Mouse (Mus musculus): ENCODE measurements at regions not wholly inside any gene's neighbourhood (a gene's known extent, or its start where the extent isn't known, plus 50 kb on each side); places are given as distances from the start of the nearest gene placed in this dataset.

DNA sequence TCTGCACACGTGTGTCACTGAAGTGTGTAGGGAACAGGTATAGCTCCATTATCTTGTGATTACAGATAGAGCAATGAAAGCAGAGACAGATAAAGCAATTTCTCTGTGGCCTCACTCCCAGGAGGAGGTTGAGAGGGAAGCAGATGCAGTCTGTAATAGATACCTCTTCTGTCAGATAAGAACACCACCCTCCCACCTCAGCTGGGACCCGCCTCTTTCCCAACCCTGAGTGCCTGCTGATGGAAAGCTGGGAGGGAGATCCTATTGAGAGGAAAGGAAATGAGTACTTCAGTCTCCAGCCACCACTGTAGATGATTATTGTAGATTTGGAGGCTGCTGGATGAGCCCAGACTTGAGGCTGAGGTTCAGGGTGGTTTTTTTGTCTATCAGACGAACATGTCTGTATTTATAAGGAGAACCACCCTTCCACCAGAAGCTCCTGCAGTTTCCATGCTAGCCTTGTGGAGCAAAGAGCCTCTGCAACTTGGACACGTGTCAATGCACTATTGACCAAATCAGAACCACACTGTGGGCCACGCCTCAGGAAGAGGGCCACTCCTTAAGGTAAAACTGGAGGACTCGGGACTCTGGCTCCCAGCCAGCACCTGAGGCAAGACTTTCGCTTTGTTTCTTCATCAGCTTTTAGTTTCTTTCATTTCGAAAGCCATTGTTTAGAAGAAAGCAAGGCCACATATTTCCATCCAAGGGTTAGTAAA lies 55.3 kb upstream of the Plekha5 start:
- no peak for DNase-seq

- DNase-seq = no peak
These were observed 56.6 kb upstream of the Plekha5 start for GRCm38 (mm10) chr6:140367303-140367702.

DNA sequence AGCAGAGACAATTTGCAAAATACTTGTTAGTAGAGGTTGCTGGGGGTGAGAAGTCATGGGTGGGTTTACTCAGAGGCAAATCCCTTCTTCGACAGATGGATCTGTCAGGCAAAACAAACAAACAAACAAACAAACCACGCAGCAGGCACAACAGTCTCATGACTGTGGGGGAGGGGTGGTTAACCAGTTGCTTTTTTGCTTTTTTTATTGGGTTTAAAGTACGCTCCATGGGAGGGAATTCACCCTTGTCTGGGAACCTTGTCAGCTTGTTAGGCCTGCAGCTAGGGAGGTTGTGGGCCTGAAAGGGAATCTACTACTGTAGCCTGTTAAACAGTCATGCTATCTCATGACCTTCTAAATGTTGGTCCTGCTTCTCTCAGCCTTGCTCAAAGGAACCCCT lies 57.1 kb upstream of the Plekha5 start:
- no peak for DNase-seq

- no peak for DNase-seq
These were observed 62.9 kb upstream of the Plekha5 start for GRCm38 (mm10) chr6:140360996-140361395.

DNA sequence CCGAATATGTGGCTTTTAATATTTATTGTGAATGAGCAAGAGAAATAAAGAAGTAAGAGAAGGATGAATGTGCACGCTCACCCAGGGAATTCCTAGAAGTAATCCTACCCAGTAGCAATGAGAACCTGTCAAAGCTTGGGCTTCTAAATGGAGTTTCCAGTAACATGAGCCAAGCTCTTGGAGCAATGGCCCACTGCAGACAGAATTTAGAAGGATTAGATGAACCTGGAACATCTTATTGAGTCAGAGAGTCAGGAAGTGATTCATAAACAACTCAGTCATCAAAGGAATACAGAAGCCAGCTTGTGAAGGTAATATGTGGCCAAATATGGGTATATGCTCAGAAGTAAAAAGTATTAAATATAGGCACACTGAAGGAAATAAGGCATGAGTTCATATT lies 66.0 kb upstream of the Plekha5 start:
- DNase-seq = no peak

DNA sequence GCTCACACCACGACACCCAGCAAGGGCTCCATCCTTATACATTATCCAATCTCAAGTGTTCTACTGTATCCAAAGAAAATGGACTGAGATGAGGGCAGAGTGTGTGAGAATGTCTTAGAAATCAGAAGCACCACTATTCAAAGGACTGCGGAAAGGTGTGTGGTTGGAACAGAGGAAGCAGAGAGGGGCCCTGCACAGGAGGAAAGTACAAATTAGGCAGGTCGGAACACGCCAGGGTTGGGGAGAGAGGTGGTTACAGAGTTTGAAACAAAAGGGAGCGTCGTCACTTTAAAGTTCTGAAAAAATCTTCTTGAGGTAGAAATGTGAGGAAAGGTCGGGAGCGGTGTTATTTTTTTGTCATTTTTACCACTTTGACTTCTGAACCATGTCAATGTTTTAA lies 66.6 kb upstream of the Plekha5 start:
- no peak for DNase-seq

DNA sequence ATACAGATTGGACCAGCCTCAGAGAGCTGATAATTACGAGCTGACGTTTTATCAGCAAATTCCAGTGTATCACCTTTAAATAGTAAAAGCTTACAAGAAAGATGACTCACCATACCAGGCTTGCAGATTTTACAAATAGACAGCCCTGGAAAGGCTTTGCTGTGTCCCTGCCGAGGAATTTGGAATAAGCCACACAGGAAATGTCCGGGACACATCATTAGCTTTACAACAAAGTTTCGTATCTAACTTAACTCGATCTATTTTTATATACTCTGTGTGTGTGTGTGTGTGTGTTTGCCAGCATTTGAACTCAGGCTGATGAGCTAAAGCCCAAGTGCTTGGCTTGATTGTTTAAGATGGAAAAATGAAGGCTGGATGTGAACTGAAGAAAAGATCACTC lies 69.8 kb upstream of the Plekha5 start:
- DNase-seq = no peak

- DNase-seq = no peak
These were observed 70.2 kb upstream of the Plekha5 start for GRCm38 (mm10) chr6:140353610-140354009.

GRCm38 (mm10) chr6:140351365-140352095 lies 72.3 kb upstream of the Plekha5 start:
- DNase-seq = no peak

GRCm38 (mm10) chr6:140348578-140348977 lies 75.3 kb upstream of the Plekha5 start:
- DNase-seq = no peak

DNA sequence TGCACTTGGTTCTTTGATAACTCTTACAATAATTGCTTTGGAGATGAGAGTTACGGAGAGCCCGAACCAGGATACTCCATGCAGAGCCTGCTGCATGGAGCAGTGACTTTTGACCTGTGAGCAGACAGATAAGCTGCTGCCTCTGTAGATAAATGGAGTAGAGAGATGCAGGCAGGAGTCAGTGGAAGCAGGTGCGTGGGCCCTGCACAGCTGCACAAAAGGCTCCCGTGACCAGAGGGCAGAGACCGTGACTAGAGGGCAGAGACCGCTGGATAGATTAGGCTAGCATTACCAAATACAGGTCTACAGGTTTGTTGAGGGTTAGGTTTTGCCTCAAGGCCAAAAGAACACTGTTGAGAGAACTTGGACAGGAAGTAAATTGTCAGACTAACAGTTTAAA lies 76.9 kb upstream of the Plekha5 start:
- DNase-seq = no peak

DNA sequence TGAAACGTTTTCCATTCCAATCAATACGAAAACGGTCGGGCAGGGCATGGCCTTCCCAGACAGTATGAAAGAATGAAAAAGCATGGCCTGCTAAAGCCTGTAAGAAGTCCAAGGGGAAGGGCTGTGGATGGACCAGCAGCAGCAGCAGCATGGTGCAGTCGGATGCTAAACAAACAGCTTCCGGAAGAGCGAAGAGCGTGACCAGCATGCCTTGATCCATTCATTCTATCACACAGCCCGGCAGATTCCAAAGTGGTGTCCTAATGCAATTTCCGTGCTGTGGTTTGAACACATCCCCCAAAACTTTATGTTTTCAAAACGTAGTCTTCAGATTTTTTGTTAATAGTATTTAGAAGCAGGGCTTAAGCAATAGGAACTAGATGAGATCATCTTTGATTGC lies 80.2 kb upstream of the Plekha5 start:
- DNase-seq = no peak

GRCm38 (mm10) chr6:140342881-140343280 lies 81.0 kb upstream of the Plekha5 start:
- no peak for DNase-seq

DNA sequence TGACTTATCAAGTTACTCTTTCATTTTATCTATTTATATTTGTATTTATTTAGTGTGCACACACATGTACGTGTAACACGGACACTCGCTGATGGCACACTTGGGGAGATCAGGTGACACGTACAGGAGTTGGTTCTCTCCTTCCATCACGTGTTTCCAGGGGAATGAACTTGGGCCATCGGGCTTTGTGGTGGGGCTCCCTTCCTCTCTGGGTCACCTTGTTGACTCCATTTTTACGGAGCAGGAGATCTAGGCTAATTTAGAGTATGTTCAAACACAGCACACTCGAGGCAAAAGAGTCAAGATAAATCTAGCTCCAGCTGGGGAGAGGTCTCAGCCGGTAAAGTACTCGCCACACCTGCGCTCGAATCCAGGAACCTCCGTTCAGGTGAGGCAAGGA lies 84.1 kb upstream of the Plekha5 start:
- no peak for DNase-seq

GRCm38 (mm10) chr6:140337897-140338749 lies 85.7 kb upstream of the Plekha5 start:
- peak in 1 of 2 experiments; percentile 6 for DNase-seq

GRCm38 (mm10) chr6:140337083-140337491 lies 86.8 kb upstream of the Plekha5 start:
- DNase-seq = no peak

DNA sequence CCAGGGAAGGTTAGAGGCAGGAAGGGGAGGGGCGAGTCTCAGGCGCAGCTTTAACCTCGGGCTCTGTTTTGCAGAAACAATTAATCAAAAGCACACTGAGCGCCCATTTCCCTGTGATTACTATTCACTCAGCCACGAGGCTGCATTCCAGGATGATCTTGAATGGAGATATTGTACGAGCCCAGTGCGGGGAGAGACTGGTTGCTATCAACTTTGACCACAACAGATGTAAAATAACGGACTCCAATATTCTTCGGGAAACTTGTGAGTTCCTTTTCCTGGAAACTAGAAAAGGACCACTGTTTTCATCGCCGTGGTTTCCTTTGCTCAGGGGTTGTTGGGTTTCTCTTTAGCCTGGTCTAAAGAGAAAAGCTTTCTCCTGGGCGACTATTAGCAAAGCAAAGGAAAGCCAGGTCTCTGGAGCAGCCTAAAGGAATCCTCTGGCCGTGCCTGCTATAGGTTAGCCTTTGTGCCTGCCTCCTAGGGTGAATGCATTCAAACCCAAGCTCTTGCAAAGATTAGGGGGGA lies 87.4 kb upstream of the Plekha5 start:
- DNase-seq = no peak

- no peak for DNase-seq
These were observed 90.5 kb upstream of the Plekha5 start for GRCm38 (mm10) chr6:140333397-140333796.

GRCm38 (mm10) chr6:140308641-140309040 lies 115.2 kb upstream of the Plekha5 start:
- no peak for DNase-seq

DNA sequence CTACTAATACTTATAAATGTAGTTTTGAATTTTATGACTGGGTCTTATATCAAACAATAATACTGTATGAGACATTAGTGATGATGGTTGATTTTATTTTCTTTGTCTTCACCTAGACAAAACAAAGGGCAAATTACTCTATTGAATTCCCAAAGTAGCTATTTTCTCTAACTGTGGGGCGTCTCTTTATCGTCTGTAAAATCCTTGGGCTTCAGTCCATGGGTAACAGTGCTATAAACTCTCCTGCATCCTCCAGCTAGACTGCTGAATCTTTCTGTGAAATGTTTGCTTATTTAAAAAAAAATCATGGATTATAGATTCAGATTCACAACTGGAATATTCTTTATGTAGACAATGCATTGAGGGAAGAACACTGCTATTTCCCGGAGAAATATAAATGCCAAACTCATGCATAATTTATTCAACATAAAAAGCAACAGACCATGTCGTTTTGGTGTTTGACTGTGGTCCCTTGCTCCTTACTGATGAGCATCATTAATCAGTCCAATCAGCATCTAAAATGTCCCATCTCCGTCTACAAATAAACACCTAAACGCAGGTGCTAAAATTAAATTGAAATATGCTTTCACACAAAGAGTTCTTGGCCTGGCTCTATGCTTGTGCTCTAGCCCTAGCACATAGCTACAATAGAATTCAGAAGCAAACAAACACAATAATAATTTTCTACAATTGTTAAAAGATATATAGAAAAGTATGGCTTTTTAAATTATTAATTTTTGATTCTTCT lies 116.9 kb upstream of the Plekha5 start:
- no peak for DNase-seq

DNA sequence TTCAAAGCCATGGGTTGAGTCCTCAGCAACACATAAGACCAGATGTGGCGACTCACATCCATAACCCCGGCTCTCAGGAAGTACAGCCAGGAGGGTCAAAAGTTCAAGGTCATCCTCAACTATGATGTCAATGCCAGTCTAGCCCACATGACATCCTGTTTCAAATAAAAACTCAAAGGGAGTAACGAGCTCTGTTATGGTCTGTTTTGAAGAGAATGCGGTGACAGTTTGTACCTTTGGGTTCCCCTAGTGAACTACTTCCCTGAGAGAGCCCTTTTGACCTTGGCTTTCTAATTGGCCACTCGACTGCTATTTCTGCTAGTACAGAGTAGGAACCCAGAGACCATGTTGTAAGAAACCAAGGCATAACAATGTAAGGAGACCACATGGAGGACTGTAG lies 119.7 kb upstream of the Plekha5 start:
- no peak for DNase-seq

- DNase-seq = peak in 1 of 2 experiments; percentile 18
These were observed 123.2 kb upstream of the Plekha5 start for GRCm38 (mm10) chr6:140300470-140301145.
